Mouse (Mus musculus) adipocyte (in vitro differentiated cells): ENCODE results near the gene Otub2.

ENCODE experiments used
- DNase-seq: peaks from one replicate; pipeline ENCODE4 v3.0.0-alpha.2; 2016; ENCODE audit warnings: low spot score

The Otub2 gene

DNA sequence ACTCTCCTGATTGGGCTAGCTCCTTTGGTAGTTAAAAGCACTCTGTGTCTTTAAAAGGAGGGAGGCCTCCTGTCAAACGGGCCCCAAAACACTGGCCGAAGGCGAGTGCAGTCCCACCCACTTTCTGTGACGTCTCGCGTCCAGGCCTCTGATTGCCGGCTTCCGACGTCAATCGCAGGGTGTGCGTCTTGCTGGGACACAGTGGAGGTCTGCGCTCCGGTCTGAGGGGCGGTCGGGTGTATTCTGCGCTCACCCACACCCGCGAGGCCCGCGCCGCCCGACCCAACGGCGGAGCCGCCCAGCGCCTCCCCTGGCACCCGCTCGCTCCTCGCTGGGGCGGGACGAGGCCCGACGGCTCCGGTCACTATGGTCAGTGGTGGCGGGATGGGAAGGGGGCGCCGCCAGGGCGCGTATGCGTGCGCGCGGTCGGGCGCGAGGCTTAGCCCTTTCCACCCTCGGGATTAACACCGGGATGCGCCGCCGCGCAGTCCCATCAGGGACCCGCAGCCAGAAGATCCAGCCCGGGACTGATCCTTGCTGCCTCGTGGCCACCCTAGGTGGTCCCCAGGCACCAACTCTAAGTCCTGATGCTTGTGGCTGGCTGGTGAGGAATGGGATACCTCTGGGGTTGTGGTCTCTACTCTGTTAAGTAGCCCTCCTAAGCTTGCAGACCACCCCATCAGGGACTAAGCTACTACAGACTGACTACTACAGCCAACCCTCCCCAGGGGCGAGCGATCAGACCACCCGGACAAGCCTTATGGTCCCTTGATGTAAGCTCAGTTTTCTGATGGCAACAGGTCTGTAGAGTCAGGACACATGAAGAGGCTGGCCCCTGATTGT is at the start of gene Otub2:
Gene Otub2, plus strand, starts transcription at position 178 of the 843 bp plus-strand sequence.
- DNase-seq, result peak; percentile 93

DNA sequence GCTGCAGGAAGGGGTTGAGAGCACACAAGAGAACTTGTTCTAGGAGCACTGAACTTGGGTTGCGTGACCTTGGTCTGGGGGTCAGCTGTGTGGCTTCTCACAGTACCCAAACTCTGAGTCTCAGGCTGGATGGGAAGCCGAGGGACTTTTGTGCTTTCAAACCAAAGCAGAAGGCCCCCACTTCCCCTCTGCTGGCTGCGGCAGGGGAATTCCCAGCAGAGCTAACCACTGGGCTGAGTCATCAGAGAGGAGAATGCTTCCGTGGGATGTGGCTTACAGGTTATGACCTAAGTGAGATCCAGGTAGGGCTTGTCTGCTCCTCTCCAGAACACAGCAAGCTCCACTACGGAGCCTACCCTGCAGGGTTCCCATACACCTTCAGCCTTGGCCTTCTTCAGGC is 47.3 kb upstream of the Otub2 start:
- no peak for DNase-seq

DNA sequence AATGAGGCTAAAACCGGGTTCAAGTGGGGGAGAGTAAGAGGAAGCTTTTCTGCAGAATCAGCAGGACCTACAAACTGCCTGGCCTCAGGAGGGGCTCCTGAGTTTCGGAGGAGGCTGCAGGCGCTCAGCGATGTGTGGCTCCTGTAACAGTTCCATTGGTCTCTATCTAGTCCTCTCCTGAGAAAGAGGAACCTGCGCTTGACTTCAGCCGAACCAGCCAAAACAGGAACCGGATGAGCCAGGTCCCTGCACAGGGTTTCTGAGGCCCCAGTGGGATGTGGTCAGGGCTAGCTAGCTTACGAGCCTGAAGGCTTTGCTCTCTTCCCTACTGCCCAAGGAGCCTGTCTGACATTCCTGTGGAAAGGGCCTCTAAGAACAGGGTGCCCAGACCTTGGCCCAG is 45.0 kb upstream of the Otub2 start:
- DNase-seq, result no peak

DNA sequence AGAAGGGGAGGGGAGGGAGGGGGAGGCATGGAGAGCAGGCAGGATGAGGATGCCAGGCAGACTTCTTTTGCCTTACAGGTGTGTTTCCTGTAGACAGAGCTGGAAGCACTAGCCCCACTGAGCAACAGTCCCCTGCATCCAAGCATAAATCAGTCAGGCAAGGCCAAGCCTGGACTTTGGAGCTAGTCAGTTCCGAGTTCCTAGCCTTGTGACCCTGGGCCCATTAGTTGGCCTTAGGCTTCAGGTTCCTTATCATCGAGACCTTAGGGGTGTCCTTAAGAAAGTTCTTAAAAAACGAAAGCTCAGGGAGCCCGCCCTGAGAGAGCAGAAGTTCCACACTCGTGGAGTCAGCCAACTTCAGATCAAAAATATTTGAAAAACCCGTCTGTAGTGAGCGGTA is 43.5 kb upstream of the Otub2 start:
- DNase-seq, result no peak

DNA sequence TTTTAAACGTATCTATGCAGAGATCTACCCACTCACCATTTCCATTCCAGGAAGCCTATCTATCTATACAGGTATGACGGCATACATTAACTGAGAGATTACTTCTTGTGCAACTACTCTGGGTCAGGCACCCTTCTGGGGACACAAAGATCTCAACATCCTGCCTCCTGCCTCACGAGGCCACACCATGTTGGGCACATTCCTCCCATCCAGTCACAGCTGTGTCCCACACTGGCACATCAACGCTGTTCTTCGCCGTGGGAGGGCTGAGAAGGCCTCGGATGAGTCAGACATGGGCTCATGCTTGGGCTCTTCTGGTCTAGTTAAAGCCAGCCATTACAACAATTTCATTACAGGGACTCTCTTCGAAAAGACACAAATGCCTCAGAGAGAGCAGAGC is 41.5 kb upstream of the Otub2 start:
- DNase-seq, result no peak

DNA sequence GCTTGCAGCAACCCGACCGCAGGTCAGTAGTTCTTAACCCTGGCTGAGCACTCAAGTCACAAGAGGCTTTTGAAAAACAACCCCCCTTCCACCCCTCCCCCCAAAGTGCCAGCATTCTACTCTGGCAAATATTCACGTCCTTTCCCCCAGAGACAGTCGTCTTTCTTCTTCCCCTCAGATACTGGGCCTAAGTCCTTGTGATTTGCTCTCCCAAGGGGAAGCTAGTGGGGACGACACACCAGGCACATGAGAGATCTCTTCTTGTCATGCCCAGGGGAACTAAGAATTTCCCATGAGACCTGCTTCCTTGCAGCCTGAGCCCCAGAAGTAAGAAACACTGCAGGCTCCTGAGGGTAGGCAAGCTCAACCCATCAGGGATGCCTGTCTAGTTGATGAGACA is 41.1 kb upstream of the Otub2 start:
- no peak for DNase-seq

DNA sequence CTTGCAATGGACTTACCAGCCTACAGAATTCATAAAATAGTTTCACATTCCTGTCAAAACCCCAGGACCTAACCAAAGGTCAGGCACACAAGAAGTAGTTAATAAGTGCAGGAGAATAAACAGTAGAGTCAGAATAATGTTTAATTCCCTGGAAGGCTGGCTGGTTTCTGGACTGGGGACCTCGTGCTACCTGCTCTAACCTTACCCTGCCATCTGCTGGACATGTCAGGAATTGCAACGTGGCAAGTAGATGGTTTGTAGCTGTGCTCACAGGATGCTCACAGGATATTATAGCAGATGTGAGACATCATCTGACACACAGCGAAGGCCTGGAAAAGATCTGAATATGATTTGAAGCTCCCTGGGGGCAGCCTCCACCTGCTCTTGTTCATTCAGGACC is 40.0 kb upstream of the Otub2 start:
- DNase-seq, result peak; percentile 79

DNA sequence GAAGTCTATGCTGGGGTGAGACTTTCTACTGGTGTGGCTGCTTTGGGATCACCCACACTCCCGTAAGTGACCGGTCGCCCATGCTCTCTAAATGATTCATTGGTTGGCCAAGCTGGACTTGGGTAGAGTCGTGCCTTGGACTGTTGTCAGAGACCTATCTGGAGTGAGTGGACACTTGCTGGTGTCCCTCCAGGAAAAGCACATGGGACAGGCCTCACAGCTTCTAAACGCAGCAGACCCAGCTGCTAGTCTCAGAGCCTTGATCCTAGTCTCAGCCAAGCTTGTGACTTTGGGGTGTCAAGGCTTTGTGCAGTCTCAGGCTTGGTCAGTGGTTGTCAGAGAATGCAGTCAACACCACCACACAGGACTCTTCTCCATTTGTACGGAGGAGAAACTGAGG is 35.7 kb upstream of the Otub2 start:
- DNase-seq, result no peak

DNA sequence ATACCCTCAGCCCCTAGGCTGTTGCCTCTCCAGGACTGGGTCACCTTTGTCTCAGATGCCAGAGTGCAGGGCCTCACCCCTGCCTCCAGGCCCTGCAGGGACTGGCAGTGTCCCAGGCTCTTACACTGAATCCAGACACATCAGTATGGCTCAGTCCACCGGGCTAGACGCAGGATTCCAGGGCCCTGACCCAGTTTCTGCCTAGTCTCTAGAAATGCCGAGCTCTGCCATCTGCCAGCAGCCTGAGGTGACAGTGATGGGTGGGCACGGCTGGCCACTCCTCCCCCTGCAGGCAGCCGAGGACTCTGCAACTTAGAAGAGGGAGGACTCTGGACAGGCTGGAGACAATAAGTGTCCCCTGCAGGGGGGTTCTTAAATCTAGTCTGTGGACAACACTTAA is 34.9 kb upstream of the Otub2 start:
- peak; percentile 8 for DNase-seq

DNA sequence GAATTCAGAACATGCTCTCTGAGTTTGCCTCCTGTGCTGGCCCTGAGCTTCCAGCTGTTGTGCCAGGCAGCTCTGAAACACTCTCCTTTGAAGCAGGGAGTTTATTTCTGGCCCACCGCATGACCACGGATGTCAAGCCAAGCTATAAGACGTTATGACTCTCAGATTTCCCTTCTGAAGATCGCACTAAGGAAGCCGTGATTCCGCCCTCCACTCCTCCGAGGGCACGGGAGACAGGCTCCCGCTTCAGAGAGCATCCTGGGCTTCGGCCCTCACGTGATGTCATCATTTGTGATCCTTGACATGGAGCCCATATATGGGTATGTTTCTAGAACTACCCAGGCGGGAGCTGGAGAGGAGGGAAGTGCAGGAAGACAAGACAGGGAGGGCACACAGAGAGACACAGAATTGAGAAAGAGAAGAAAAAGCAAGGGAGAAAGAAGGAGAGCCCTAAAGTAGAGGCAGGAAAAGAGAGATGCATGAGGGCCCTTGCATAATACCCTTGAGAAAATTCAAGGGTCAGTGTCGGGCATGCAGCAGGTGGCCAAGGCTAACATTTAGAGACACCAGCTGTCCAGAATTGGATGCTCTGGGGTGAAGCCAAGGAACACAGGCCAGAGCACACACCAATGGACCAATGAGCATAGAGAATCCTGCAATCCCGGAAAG is 32.6 kb upstream of the Otub2 start, which contains the start of gene Asb2:
Gene Asb2, minus strand, starts transcription at position 256 of the 669 bp plus-strand sequence.
- DNase-seq, result no peak

DNA sequence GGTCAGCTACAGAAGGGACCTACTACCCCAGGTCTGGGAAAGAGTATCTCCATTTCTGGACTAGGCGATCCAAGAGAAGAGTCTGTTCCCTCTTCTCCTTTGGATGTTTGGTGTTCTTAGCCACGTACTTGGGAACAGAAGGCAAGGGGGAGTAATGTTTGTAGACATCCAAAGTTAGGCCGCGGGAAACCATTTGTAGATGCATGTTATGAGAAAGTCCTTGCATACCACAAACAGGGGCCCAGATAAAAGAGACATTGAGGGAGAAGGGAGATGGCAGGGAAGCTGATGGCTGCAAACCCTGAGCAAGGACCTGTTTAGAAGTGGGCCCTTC is 32.1 kb upstream of the Otub2 start:
- no peak for DNase-seq

DNA sequence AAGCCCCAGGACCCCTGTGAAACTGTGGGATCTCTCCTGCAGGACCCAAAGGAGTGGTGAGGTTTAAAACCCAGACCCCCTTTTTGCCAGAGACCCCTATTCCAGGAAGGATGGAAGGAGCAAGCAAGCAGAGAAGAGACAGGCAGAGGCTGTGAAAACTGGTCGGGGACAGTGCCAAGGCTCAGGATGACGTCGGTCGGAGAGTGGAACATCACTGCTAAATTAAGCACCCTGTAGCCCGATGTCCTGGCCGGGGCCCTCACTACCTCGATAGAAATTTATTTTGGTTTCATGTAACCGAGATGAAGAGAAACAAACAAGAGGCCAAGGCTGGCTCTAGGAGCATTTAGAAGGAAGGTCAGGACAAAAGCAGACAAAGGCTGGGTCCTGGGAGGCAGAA is 30.3 kb upstream of the Otub2 start:
- DNase-seq, result no peak

DNA sequence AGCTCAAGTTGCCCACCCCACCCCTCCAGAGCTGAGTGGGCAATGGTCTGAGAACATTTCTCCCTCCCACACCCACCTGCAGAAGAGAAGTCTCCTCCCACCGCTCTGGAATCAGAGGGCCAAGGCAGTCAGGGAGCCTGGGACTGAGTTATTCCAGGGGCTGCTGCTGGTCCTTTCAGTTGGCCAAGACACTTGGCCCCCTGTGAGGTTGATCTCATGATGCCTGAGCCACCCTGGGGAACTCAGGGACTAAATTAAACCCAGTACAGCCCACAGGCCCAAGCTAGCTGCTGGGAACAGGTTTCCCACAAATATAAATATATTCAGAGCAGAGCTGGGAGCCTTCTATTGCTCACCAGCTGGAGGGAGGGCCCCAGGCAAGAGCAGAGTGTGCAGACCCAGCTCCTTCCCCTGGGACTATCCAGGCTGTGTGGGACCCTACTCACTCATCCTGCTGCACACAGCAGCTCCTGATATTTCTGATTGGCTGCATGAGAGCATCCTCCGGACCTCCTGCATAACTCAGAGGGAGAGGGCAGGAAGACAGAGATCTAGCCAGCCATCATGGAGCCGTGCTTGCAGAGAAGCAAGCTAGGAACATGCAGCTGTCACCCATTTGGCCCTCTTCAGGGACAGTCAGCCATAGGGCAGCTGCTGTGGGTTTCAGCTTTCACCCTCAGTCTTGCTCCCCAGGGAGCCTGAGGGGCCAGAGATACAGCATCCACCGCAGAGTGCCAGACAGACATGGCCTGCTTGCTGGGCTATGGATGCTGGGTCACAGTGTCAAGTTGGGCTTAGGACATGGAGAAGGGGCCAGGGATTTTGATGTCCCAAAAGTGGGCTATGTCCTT is 29.3 kb upstream of the Otub2 start:
- no peak for DNase-seq

DNA sequence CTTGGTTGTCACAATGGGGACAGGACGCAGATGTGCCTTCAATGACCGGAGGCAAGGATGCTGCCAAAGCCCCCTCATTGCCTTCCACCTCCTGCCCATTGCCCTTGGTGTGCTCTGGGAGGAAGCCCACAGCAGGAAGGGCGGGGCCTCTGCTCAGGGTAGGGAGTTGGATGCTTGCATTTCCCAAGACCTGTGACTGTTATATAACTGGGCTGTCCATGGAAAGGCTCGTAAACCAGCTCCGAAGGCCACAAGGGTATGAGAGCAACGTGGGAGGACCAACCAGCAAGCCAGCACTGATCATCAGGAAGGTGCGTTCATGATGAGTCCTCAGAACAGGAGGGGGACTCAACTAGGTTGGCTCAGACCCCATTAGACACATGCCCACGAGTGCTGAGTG is 27.7 kb upstream of the Otub2 start:
- no peak for DNase-seq

DNA sequence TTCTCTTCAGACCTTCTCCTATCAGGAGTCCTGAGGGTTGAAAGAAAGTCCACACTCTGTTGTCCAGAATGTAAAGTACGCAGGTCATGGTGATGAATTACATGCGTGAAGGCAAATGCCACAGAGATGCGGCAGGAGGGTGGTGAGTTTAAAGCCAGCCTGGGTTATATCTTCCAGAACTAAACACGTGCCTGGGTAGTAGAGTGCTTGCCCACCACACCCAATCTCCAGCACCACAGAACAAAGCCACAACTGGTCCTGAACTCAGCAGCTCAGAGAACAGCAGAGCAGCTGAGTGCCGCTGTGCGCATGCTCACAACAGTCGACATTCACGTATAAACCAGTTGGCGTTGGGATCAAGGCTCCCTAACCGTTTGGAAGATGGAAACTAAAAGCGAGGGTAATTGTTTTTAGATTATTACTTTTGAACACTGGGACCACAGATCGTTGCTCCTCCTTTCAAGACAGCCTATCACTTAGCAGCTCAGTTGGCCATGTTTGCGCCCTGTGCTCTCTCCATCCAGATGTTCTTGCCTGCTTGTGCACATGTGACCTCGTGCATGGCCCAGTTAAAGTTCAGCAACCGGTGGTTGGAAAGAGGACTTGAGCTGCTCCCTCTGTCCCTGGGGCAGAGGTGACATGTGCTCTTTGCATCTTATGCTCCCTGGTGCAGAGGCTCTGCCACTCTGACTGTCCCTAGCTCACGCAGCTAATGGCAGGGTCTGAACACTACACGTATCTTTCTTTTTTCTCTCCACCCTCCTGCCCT is 26.8 kb upstream of the Otub2 start:
- peak; percentile 4 for DNase-seq

DNA sequence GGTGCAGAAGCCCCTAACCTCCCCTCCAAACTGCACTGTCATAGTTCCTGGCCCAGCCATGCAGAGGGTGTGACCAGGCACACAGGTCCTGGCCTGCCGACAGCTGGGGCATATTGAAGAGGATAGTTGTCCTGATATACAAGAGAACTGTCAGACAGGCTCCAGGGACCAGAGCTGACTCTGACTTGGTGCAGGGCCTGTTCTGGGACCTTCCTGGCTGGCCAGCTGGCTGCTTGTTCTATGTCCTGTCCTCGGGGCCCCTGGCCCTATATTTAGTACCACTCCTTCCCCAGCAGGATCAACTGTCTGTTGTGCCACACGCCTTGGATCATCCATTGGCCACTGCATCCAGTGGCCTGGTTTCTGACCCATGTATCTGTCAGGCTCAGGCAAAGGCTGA is 26.1 kb upstream of the Otub2 start:
- DNase-seq, result no peak

DNA sequence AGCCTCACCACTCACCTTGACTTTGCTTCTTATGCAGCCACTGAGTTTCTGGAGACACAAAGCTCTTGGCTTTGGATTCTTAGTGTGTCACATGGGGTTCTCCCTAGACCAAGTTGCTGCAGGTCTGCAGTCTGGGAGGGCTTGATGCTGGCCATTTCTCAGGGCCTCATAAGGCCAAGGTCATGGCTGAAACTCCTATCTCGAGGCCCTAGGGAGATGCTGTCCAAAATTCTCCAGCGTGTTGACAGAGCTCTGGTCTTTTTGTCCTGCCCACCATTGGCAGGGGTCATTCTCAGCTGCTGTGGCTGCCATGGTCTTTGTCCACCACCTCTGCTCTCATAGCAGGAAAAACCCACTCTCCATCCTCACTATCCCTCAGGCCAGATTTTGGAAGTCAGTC is 21.3 kb upstream of the Otub2 start:
- DNase-seq, result no peak

DNA sequence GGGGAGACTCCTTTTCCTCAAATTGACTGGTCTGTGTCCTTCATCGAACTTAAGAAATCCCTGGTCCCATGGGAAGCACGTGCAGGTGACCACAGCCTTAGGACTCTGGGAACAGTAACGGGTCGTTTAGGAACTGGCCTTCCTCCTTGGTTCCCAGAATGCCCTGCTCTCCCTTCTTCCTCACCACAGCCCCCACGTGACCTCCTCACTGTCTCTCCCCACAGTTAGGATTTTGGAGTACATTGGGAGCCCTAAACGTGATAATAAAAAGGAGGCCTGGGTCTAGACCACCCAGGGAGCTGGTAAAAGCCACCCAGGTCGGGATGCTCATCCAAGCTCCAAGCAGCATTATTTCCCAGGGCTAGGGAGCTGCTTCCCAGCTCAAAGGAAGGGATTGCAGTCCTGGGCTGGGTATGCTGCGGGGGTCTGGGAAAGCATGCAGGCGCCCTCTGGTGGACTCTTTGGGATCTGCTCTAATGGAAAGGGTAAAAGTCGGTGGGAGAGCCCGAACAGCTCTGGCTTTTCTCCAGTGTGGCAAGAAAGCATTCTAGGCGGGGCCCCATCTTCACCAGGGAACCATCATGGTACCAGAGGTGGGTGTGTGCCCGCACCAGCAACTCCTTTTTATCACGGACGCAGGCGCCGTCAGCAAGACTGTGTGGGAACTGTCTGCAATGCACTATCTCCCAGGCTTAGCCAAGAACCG is 20.7 kb upstream of the Otub2 start:
- DNase-seq, result peak; percentile 17

DNA sequence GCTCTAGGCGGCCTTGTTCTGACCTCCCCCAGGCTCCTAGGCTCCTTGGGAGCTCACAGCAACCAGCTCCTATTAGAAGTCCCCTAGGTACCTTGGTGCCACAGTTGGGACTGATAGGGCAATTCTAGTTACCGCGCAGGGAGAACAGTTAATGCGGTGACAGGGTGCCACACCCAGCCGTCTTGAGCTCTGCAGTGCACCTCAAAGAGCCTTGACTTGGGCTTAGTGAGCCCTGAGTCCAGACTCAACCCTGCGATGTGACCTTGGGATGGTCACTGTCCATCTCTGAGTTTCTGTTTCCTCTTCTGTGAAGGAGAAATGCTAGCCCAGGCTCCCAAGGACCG is 20.2 kb upstream of the Otub2 start:
- DNase-seq, result no peak

DNA sequence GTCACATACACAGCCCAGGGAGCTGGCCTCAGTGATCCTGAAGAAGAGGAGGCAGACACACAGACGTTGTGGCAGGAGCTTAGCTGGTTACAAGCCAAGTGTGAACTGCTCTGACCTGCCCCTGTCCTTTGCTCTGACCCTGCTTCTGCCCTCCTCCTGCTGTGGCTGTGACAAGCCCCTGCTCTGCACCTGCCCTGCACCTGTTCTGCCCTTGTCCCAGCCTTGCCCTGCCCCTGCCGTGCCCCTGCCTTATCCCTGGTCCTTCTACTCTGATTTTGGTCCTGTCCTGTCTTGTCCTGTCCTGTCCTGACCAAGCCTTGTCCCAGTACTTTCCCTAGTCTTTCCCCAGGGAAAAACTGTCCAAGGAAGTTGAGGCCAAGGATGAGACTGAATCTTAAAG is 19.7 kb upstream of the Otub2 start:
- DNase-seq, result no peak

DNA sequence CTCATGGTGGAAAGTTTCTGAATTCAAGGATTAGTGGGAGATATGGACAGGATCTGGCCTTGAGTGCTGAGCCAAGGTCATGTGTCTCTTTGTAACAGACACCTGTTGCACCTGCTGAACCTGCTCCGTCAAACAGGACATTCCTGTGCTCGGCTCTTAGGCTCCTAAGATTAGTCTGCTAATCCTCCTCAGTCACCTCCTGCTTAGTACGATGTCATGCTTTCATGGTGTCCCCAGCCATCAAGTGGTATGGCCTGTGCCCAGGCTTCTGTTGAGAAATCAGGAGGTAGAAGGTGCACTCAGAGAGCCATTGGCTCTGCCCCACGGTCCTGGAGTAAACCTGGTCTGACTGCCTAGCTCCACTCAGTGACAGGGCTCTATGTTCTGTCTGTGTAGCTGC is 17.6 kb upstream of the Otub2 start:
- no peak for DNase-seq

DNA sequence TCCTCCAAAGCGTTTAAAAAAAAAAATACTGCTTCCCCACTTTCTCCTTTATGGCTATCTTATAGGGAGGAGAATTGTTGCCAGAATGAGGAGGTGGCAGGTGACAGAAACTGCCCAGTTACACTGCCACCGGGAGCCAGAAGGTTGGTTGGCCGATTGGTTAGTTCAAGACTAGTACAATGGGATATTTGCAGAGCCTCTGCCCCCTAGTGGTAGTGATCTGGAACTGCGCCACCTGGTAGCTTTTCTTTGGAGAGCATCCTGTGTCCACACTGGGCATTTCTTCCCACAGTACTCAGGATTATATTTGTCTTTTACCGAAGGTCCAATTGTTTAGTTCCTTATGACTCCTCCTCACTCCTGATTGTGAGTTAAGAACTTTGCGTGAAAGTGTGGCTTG is 16.8 kb upstream of the Otub2 start:
- DNase-seq, result peak; percentile 14
